Mouse (Mus musculus): Measurements from ENCODE around the gene Ifit3.
"Not testable (repeated sequence)": the region's sequence is repeated elsewhere in the genome, so short reads cannot be mapped to it uniquely, and the experiment has no call there.

Ifit3 gene

GRCm38 (mm10) chr19:34583126-34583766 lies at the start of gene Ifit3:
Gene Ifit3, plus strand, starts transcription at chr19:34583531.
- CTCF ChIA-PET, POLR2A ChIA-PET: not testable (repeated sequence)

DNA sequence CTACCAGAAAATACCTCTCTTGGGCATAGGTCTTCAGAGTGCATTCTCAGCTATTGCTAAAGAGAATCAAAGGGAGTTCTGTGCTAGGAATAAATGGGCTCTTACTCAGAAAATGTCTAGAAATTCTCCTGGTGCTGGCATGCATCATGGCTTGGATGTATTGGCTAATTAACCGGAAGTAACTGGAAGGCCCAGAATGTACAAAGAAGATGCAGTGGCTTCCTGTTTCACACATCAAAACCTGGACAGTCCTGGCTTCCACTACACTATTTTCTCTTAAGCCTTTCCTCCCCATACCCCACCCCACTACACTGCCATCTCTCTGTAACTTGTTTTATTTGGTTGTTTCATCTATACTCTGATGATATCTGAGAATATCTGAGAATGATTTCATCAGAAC lies 43.9 kb upstream of the Ifit3 start:
- CTCF ChIA-PET = interaction anchor here in 1 of 4 experiments (1.0 kb wide), 1 partner anchor 9 kb away, joined by 3 read pairs; no protein-coding TSS in a partner anchor
- POLR2A ChIA-PET = interaction anchor here in 1 of 4 experiments (0.6 kb wide), 1 partner anchor 208 kb away, joined by 5 read pairs; no protein-coding TSS in a partner anchor

GRCm38 (mm10) chr19:34546211-34546610 lies 37.1 kb upstream of the Ifit3 start:
- ChIA-PET CTCF (interaction anchor here in 1 of 4 experiments (0.6 kb wide), 1 partner anchor 93 kb away, joined by 3 read pairs; no protein-coding TSS in a partner anchor), POLR2A (no interaction called here)

- ChIA-PET POLR2A (interaction anchor here in 1 of 4 experiments (0.6 kb wide), 1 partner anchor 610 kb away, joined by 4 read pairs; no protein-coding TSS in a partner anchor), CTCF (interaction anchor here (0.5 to 3.4 kb wide), 28 partner anchors 8 to 1940 kb away, joined by 3 to 41 read pairs (median 3); partner anchors contain the start of gene Ifit1 (in 1 of the 4))
Measured at GRCm38 (mm10) chr19:34547976-34548375, 35.4 kb upstream of the Ifit3 start.

DNA sequence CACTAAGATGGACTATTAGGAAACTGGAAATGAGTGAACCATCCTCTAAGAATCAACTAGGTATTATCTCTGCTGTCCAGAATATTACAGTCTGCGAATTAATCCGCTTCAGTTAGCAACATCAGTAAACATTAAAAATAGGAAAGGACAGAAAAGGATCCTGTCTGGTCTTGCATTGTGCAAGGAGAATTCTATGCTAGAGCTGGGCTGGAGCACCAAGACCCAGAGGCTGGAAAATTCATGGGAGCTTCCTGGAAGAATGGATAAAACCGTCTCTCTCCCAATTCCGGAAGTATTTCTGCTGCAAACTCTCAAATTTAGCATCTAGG lies 33.2 kb upstream of the Ifit3 start:
- POLR2A ChIA-PET = interaction anchor here in 2 of 4 experiments (0.8 to 1.3 kb wide), 3 partner anchors 8 to 23 kb away, joined by 3 to 5 read pairs (median 3); partner anchors contain the start of gene Lipa (in 1 of the 2)
- CTCF ChIA-PET = interaction anchor here (0.6 to 3.4 kb wide), 46 partner anchors 9 to 1533 kb away, joined by 3 to 41 read pairs (median 3); partner anchors contain the start of genes Lipa (in 3 of the 4), Kif20b (in 2 of the 4), Acta2 (in 1 of the 4) and Ch25h (in 1 of the 4)

DNA sequence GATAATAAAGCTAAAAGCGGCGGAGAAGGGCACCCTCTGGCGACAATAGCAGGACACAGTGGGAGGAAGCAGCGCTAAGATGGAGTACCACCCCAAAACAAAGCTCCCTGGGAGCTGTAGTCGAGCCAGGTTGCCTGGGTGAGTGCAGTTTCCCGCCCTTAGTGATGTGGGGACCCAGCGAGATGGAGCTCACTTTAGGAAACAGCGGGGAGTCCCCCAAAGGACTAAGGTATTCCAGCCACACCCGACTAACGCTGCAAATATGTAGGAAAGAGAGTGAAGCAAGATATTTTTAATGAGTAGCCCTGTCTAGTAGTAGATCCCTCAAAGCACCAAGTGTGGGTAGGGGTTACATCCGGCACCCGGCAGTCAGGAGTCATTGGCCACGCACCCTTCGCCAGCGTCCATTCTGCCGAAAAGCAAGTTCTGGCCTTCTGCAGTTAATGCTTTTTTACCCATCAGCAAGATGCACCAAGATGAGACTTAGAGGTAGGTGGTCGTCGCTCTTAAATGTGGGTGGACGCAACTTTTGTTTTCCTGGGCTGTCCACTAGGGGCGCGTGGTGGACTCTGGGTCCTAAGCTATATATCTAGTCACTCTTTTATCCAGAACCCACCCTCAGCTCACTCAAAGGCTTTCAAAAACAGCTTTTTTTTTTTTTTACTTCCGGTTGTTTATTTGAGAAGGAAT lies 32.7 kb upstream of the Ifit3 start, which contains the start of gene Ifit2:
Gene Ifit2 (plus strand): TSS at position 161 of the 690 bp plus-strand sequence.
- POLR2A ChIA-PET = interaction anchor here in 3 of 4 experiments (0.6 to 1.3 kb wide), 4 partner anchors 9 to 88 kb away, joined by 3 to 5 read pairs (median 3); partner anchors contain the start of gene Lipa (in 1 of the 3)
- CTCF ChIA-PET = interaction anchor here (0.5 to 3.4 kb wide), 57 partner anchors 8 to 1533 kb away, joined by 3 to 41 read pairs (median 3); partner anchors contain the start of genes Lipa (in 3 of the 4), Kif20b (in 2 of the 4), Acta2 (in 1 of the 4) and Ch25h (in 1 of the 4)

DNA sequence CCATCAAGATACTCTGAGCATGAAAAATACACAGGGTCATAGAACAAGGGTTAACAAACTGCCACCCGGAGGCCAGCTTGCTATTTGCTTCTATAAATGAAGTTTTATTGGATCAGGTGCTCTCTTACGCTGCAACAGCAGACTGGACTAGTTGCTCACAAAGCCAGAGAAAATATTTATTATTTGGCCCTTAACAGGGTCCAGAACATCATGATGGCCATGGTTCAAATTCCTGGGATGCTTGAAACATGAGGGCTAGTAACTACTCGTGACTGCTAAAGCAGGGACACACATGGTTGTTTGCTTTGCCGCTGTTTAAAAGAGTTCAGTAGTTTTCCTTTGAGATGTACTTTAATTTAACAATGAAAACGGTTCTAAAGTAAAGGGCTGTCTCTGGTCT lies 31.4 kb upstream of the Ifit3 start:
- ChIA-PET CTCF (no interaction called here), POLR2A (no interaction called here)

- POLR2A ChIA-PET = interaction anchor here in 1 of 4 experiments (0.5 kb wide), 1 partner anchor 120 kb away, joined by 6 read pairs; no protein-coding TSS in a partner anchor
- CTCF ChIA-PET = no interaction called here
Measured at GRCm38 (mm10) chr19:34553021-34553420, 30.3 kb upstream of the Ifit3 start.

- ChIA-PET POLR2A (interaction anchor here in 1 of 4 experiments (0.5 kb wide), 1 partner anchor 119 kb away, joined by 6 read pairs; no protein-coding TSS in a partner anchor), CTCF (no interaction called here)
Measured at GRCm38 (mm10) chr19:34553522-34553921, 29.8 kb upstream of the Ifit3 start.

DNA sequence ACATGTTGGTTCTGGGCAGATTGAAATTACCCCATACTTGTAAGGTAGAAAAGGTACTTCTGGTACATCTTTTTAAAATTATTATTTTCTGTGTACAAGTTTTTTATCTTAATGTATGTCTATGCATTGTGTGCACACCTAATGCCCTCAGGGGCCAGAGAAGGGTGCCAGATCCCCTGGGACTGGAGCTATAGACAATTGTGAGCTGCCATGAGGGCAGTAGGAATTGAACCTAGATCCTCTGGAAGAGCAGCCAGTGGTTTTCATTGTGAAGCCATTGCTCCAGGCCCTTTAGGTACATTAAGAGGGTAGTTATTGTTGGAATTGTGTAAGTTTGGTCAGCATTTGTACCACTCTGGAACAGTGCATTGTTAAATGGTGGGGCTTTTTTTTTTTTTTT lies 29.3 kb upstream of the Ifit3 start:
- CTCF ChIA-PET = no interaction called here

GRCm38 (mm10) chr19:34556621-34557020 lies 26.7 kb upstream of the Ifit3 start:
- ChIA-PET CTCF (interaction anchor here in 1 of 4 experiments (0.6 to 0.7 kb wide), 2 partner anchors 8 to 1447 kb away, joined by 3 to 18 read pairs; no protein-coding TSS in a partner anchor), POLR2A (no interaction called here)

More for the DNA sequence above, 29.3 kb upstream of the Ifit3 start:
- POLR2A ChIA-PET = interaction anchor here in 1 of 4 experiments (0.6 kb wide), 2 partner anchors 54 to 153 kb away, joined by 3 read pairs; partner anchors contain the start of gene Ifit3b

DNA sequence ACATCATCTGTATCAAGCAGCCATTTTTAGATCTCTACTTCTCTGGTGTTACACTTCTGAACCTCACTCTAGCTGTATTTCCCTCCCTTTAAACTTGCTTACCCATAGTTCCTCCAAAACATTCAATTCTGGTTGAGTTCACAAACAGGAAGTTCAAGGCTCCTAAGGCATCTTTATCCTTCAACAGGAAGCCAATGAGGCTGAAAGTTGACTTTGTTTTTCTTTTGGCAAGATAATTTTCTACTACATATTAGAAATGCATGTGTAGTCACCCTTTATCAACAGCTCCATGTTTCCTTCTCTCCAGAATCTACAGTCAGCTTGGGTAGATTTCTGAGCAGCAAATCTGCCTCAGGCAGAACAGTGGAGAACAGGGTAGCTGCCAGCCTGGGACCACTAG lies 20.8 kb upstream of the Ifit3 start:
- ChIA-PET CTCF (interaction anchor here in 3 of 4 experiments (0.5 to 1.8 kb wide), 4 partner anchors 12 to 15 kb away, joined by 3 to 9 read pairs (median 5); partner anchors contain the start of gene Ifit2 (in 2 of the 3)), POLR2A (interaction anchor here in 1 of 4 experiments (0.7 kb wide), 1 partner anchor 8 kb away, joined by 16 read pairs; no protein-coding TSS in a partner anchor)

GRCm38 (mm10) chr19:34566178-34566784 lies 17.1 kb upstream of the Ifit3 start:
- ChIA-PET POLR2A (no interaction called here), CTCF (no interaction called here)

- ChIA-PET POLR2A (no interaction called here), CTCF (interaction anchor here in 2 of 4 experiments (1.2 to 1.5 kb wide), 3 partner anchors 18 to 21 kb away, joined by 3 to 5 read pairs (median 3); partner anchors contain the start of gene Ifit2 (in 2 of the 2))
Measured at GRCm38 (mm10) chr19:34568988-34569895, 14.1 kb upstream of the Ifit3 start.

- ChIA-PET CTCF (interaction anchor here in 2 of 4 experiments (1.2 to 1.5 kb wide), 3 partner anchors 19 to 22 kb away, joined by 3 to 5 read pairs (median 3); partner anchors contain the start of gene Ifit2 (in 2 of the 2)), POLR2A (interaction anchor here in 1 of 4 experiments (0.5 to 0.6 kb wide), 2 partner anchors 50 to 93 kb away, joined by 3 to 6 read pairs; no protein-coding TSS in a partner anchor)
Measured at GRCm38 (mm10) chr19:34569896-34570476, 13.3 kb upstream of the Ifit3 start.

DNA sequence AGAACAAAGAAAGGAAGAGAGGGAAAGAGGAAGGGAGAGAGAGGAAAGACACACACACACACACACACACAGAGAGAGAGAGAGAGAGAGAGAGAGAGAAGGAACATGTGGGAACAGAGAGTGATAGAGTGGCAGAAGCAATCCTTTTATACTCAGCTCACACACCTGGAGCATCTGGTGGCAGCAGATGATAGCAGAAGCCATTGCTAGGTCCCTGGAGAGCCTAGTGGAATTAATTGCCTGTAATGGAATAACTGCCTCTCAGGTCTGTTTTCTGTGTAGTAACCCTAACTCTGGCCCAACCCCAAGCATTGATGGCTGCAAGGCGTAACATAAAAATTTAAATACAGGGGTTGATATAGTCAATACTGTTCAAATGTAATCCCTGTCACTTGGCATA lies 12.3 kb upstream of the Ifit3 start:
- CTCF ChIA-PET = interaction anchor here in 1 of 4 experiments (1.2 kb wide), 1 partner anchor 21 kb away, joined by 3 read pairs; the partner anchor contains the start of gene Ifit2
- POLR2A ChIA-PET = interaction anchor here in 2 of 4 experiments (0.5 to 0.6 kb wide), 2 partner anchors 29 to 331 kb away, joined by 4 to 9 read pairs; no protein-coding TSS in a partner anchor

DNA sequence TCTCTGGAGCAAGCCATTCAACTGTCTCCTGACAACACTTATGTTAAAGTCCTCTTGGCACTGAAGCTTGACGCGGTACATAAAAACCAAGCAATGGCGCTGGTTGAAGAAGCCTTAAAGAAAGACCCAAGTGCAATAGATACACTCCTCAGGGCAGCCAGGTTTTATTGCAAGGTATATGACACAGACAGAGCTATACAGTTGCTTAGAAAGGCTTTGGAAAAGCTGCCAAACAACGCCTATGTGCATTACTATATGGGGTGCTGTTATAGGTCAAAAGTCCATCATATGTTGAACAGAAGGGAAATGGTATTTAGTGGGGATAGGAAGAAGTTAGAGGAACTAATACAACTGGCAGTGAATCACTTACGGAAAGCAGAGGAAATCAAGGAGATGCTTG lies 9.7 kb upstream of the Ifit3 start:
- ChIA-PET CTCF (no interaction called here), POLR2A (no interaction called here)

Data from embryonic stem cell, embryonic (primary cell).